Mouse (Mus musculus) heart, adult 2 months (tissue): Measurements from ENCODE around the gene Rab11a.

Experiments used
- CTCF ChIP-seq: fragments of 200-600 bp; IDR thresholded peaks from 2 replicates; pipeline ENCODE4 v1.8.1; 2022; ENCODE audit warnings: antibody characterized with exemption, mild to moderate bottlenecking, moderate library complexity
- EP300 ChIP-seq: fragments of 200-500 bp; IDR thresholded peaks from 2 replicates; pipeline ENCODE4 v1.6.1; 2011; ENCODE audit warnings: low read depth, low read length, control low read depth; ENCODE audit not compliant: insufficient read depth
- POLR2A ChIP-seq: fragments of 200-500 bp; IDR thresholded peaks from 2 replicates; pipeline ENCODE4 v1.6.1; 2011; ENCODE audit warnings: mild to moderate bottlenecking, low read depth, low read length, control low read depth; ENCODE audit not compliant: insufficient read depth

DNA sequence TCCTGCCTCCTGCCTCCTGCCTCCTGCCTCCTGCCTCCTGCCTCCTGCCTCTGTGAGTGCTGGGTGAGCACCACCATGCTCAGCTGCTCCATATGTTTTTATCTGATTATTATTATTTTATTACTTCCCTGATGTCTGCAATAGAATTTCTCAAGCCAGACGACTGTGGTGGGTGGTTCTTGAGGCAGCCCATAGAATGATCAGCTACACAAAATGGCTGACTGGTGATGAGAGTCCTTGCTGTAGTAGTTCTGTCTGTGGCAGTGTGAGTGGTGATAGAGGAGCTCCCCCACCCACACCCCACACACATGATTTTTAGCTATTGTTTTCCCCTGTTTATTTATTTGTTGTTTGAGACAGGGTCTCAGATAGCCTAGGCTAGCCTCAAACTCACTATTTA, 30.2 kb upstream of the Rab11a start:
- TF ChIP-seq POLR2A (no peak), CTCF (no peak), EP300 (no peak)
